Mouse (Mus musculus): ENCODE results near the gene Nfic. TPM values are rescaled to one million over a fixed set of nuclear protein-coding genes. Genes with fewer than 3 reads are reported as not detected.

Nfic gene
- polyA plus RNA-seq (2015; fragmentation: Nextera tagmentation; extraction: Ambion mirVana), result 65.6 and 73.8 TPM in 2 replicates

GRCm38 (mm10) chr10:81455181-81455895 is at the start of gene Nfic:
Nfic (minus strand) TSS chr10:81455635.

GRCm38 (mm10) chr10:81500032-81500431 is 44.6 kb upstream of the Nfic start, which contains the start of gene S1pr4:
S1pr4 (minus strand) TSS chr10:81500132.

GRCm38 (mm10) chr10:81496264-81496901 is 40.9 kb upstream of the Nfic start, which contains the start of gene Ncln:
Ncln (minus strand) TSS chr10:81496392.

GRCm38 (mm10) chr10:81482533-81482889 is 27.1 kb upstream of the Nfic start, which contains the start of gene Celf5:
Celf5 (minus strand) TSS chr10:81482709.

GRCm38 (mm10) chr10:81392781-81393185 is 62.7 kb downstream of the Nfic start, which contains the start of gene Smim24:
Smim24 (plus strand) TSS chr10:81393051.

GRCm38 (mm10) chr10:81388505-81389055 is 66.9 kb downstream of the Nfic start, which contains the start of gene Gm48552:
Gm48552 (plus strand) TSS chr10:81389005.

GRCm38 (mm10) chr10:81383802-81384604 is 71.4 kb downstream of the Nfic start, which contains the start of the genes Dohh and Gm48551:
Dohh (plus strand) TSS chr10:81384428.
Gm48551 (plus strand) TSS chr10:81384466.

GRCm38 (mm10) chr10:81377793-81378552 is 77.5 kb downstream of the Nfic start, which contains the start of gene Fzr1:
Fzr1 (minus strand) TSS chr10:81378516.

GRCm38 (mm10) chr10:81365672-81366476 is 89.6 kb downstream of the Nfic start, which contains the start of gene 4930404N11Rik:
4930404N11Rik (minus strand) TSS chr10:81365816.

GRCm38 (mm10) chr10:81356991-81357844 is 98.2 kb downstream of the Nfic start, which contains the start of gene Mfsd12:
Mfsd12 (plus strand) TSS chr10:81357491.

GRCm38 (mm10) chr10:81350351-81351063 is 104.9 kb downstream of the Nfic start, which contains the start of gene Hmg20b:
Hmg20b (minus strand) TSS chr10:81350480.

Small RNA genes lying within 50 kb of the gene (microRNA-seq; reads per million reads assigned to microRNA genes)
- not detected for gene Gm25595 (ENCODE audit: borderline replicate concordance, insufficient number of aligned reads)
- 2.1 reads per million for gene Mir1191b (ENCODE audit: borderline replicate concordance, insufficient number of aligned reads)
- gene Mir6913 (ENCODE audit: borderline replicate concordance, insufficient number of aligned reads), result not detected

Other genes starting within 250 kb of the Nfic start
- gene Atcay, start 224.8 kb downstream of the Nfic start, polyA plus RNA-seq (2015; fragmentation: Nextera tagmentation; extraction: Ambion mirVana), result 2.4 and 8.1 TPM in 2 replicates
- 5.5 and 7.2 TPM in 2 replicates for gene Zfr2, start 222.5 kb downstream of the Nfic start, polyA plus RNA-seq (2015; fragmentation: Nextera tagmentation; extraction: Ambion mirVana)
- 1.5 and 1.8 TPM in 2 replicates for gene Matk, start 202.7 kb downstream of the Nfic start, polyA plus RNA-seq (2015; fragmentation: Nextera tagmentation; extraction: Ambion mirVana)
- gene Mrpl54, start 188.7 kb downstream of the Nfic start, polyA plus RNA-seq (2015; fragmentation: Nextera tagmentation; extraction: Ambion mirVana), result 257 and 299 TPM in 2 replicates
- 29.0 and 34.3 TPM in 2 replicates for gene Apba3, start 188.7 kb downstream of the Nfic start, polyA plus RNA-seq (2015; fragmentation: Nextera tagmentation; extraction: Ambion mirVana)
- 0.76 and 1.2 TPM in 2 replicates for gene Tjp3, start 164.1 kb downstream of the Nfic start, polyA plus RNA-seq (2015; fragmentation: Nextera tagmentation; extraction: Ambion mirVana)
- gene Pip5k1c, start 162.7 kb downstream of the Nfic start, polyA plus RNA-seq (2015; fragmentation: Nextera tagmentation; extraction: Ambion mirVana), result 29.5 and 37.8 TPM in 2 replicates
- 17.8 and 25.6 TPM in 2 replicates for gene Cactin, start 134.5 kb downstream of the Nfic start, polyA plus RNA-seq (2015; fragmentation: Nextera tagmentation; extraction: Ambion mirVana)
- 28.4 and 31.0 TPM in 2 replicates for gene Tbxa2r, start 126.9 kb downstream of the Nfic start, polyA plus RNA-seq (2015; fragmentation: Nextera tagmentation; extraction: Ambion mirVana)
- 0.11 and 0.12 TPM in 2 replicates for gene Gipc3, start 112.4 kb downstream of the Nfic start, polyA plus RNA-seq (2015; fragmentation: Nextera tagmentation; extraction: Ambion mirVana)
- gene Hmg20b, start 105.2 kb downstream of the Nfic start, polyA plus RNA-seq (2015; fragmentation: Nextera tagmentation; extraction: Ambion mirVana), result 59.6 and 78.9 TPM in 2 replicates
- 8.9 and 10.3 TPM in 2 replicates for gene Mfsd12, start 98.1 kb downstream of the Nfic start, polyA plus RNA-seq (2015; fragmentation: Nextera tagmentation; extraction: Ambion mirVana)
- 0.95 and 2.1 TPM in 2 replicates for gene 4930404N11Rik, start 89.8 kb downstream of the Nfic start, polyA plus RNA-seq (2015; fragmentation: Nextera tagmentation; extraction: Ambion mirVana)
- gene Fzr1, start 77.1 kb downstream of the Nfic start, polyA plus RNA-seq (2015; fragmentation: Nextera tagmentation; extraction: Ambion mirVana), result 42.1 and 63.2 TPM in 2 replicates
- 62.7 and 76.5 TPM in 2 replicates for gene Dohh, start 71.2 kb downstream of the Nfic start, polyA plus RNA-seq (2015; fragmentation: Nextera tagmentation; extraction: Ambion mirVana)
- 1.4 and 3.0 TPM in 2 replicates for gene Gm48551, start 71.2 kb downstream of the Nfic start, polyA plus RNA-seq (2015; fragmentation: Nextera tagmentation; extraction: Ambion mirVana)
- 0.77 and 1.2 TPM in 2 replicates for gene Gm48552, start 66.6 kb downstream of the Nfic start, polyA plus RNA-seq (2015; fragmentation: Nextera tagmentation; extraction: Ambion mirVana)
- 3.3 and 8.2 TPM in 2 replicates for gene Smim24, start 62.6 kb downstream of the Nfic start, polyA plus RNA-seq (2015; fragmentation: Nextera tagmentation; extraction: Ambion mirVana)
- gene Celf5, start 27.1 kb upstream of the Nfic start, polyA plus RNA-seq (2015; fragmentation: Nextera tagmentation; extraction: Ambion mirVana), result 1.6 and 6.1 TPM in 2 replicates
- gene Ncln, start 40.8 kb upstream of the Nfic start, polyA plus RNA-seq (2015; fragmentation: Nextera tagmentation; extraction: Ambion mirVana), result 42.4 and 49.4 TPM in 2 replicates
- gene S1pr4, start 44.5 kb upstream of the Nfic start, polyA plus RNA-seq (2015; fragmentation: Nextera tagmentation; extraction: Ambion mirVana), result 1.2 and 1.8 TPM in 2 replicates
- gene Gna15, start 68.6 kb upstream of the Nfic start, polyA plus RNA-seq (2015; fragmentation: Nextera tagmentation; extraction: Ambion mirVana), result 2.0 and 2.2 TPM in 2 replicates
- 61.6 and 64.5 TPM in 2 replicates for gene Gna11, start 89.6 kb upstream of the Nfic start, polyA plus RNA-seq (2015; fragmentation: Nextera tagmentation; extraction: Ambion mirVana)
- gene Aes, start 103.9 kb upstream of the Nfic start, polyA plus RNA-seq (2015; fragmentation: Nextera tagmentation; extraction: Ambion mirVana), result 477 and 665 TPM in 2 replicates
- gene Tle2, start 118.9 kb upstream of the Nfic start, polyA plus RNA-seq (2015; fragmentation: Nextera tagmentation; extraction: Ambion mirVana), result 6.8 and 10.0 TPM in 2 replicates
- 14.5 and 17.4 TPM in 2 replicates for gene Tle6, start 145.4 kb upstream of the Nfic start, polyA plus RNA-seq (2015; fragmentation: Nextera tagmentation; extraction: Ambion mirVana)
- gene BC025920, start 150.6 kb upstream of the Nfic start, polyA plus RNA-seq (2015; fragmentation: Nextera tagmentation; extraction: Ambion mirVana), result 0.46 and 0.72 TPM in 2 replicates
- gene Sirt6, start 172.2 kb upstream of the Nfic start, polyA plus RNA-seq (2015; fragmentation: Nextera tagmentation; extraction: Ambion mirVana), result 15.8 and 23.5 TPM in 2 replicates
- 11.6 and 13.9 TPM in 2 replicates for gene Ankrd24, start 172.9 kb upstream of the Nfic start, polyA plus RNA-seq (2015; fragmentation: Nextera tagmentation; extraction: Ambion mirVana)
- gene Gm10778, start 193.4 kb upstream of the Nfic start, polyA plus RNA-seq (2015; fragmentation: Nextera tagmentation; extraction: Ambion mirVana), result 3.2 and 3.6 TPM in 2 replicates
- gene Zfp433, start 249.2 kb upstream of the Nfic start, polyA plus RNA-seq (2015; fragmentation: Nextera tagmentation; extraction: Ambion mirVana), result 12.7 and 14.5 TPM in 2 replicates

Measured in adrenal gland, postnatal 0 days (tissue).